Mouse (Mus musculus): Measurements from ENCODE around the gene Tmem177. TPM values are rescaled to one million over a fixed set of nuclear protein-coding genes. Genes with fewer than 3 reads are reported as not detected.

The Tmem177 gene
- 1 to 10 TPM; 3.8 to 3.9 TPM for total RNA-seq (2023)

GRCm38 (mm10) chr1:119912953-119913814, at the start of gene Tmem177:
Gene Tmem177, minus strand, starts transcription at chr1:119913208.

Other genes with a start within 250 kb of the Tmem177 start
- 10 to 100 TPM; 33.0 to 36.8 TPM for gene Ptpn4, start 75.6 kb downstream of the Tmem177 start, total RNA-seq (2023)
- gene Cfap221, start 84.0 kb upstream of the Tmem177 start, total RNA-seq (2023) = not detected
- not detected for gene Sctr, start 93.7 kb upstream of the Tmem177 start, total RNA-seq (2023)
- gene Tmem37, start 160.9 kb upstream of the Tmem177 start, total RNA-seq (2023) = not detected
- 10 to 100 TPM; 33.2 to 39.4 TPM for gene Dbi, start 207.9 kb upstream of the Tmem177 start, total RNA-seq (2023)
- gene 3110009E18Rik, start 208.0 kb upstream of the Tmem177 start, total RNA-seq (2023) = 10 to 100 TPM; 13.7 to 13.8 TPM